Mouse (Mus musculus): ENCODE results near the gene Vax2. TPM values are rescaled to one million over a fixed set of nuclear protein-coding genes. Genes with fewer than 3 reads are reported as not detected.

Vax2 gene
- polyA plus RNA-seq, 1 experiment from 2014 or later = not detected

GRCm38 (mm10) chr6:83701001-83701400 is 10.1 kb upstream of the Vax2 start:
- Histone ChIP-seq H3K4me1 (replicated peaks) (peaks cover 6% of the 10 kb centered on the region; the same call in 1 of the 2 replicates), H3K4me2 (replicated peaks) (no peak overlapping the region), H3K9me3 (no peaks in the 10 kb centered on the region), H3K27me3 (replicated peaks) (peaks cover 89% of the 10 kb centered on the region), H3K27ac (no peak overlapping the region), H3K4me3 (replicated peaks) (no peak overlapping the region), H3K9ac (no peak overlapping the region), H3K36me3 (no peaks in the 10 kb centered on the region)
- ATAC-seq = no peak
- WGBS = under 1% methylated on average over 11 of the region's 11 CpGs

GRCm38 (mm10) chr6:83702146-83702999 is 8.7 kb upstream of the Vax2 start:
- no peaks in the 10 kb centered on the region for H3K36me3 ChIP-seq
- H3K4me2 ChIP-seq (replicated peaks) = 0 out of 2 replicates have a peak overlapping the region, but pooled peaks have one; percentile 25
- H3K4me3 ChIP-seq (replicated peaks) = no peak overlapping the region; the same call in 1 of the 2 replicates
- no peak overlapping the region for H3K27ac ChIP-seq
- 0 out of 2 replicates have a peak, but pooled peaks have one; percentile 23 for ATAC-seq
- H3K9me3 ChIP-seq = no peaks in the 10 kb centered on the region
- H3K27me3 ChIP-seq (replicated peaks) = peaks cover 89% of the 10 kb centered on the region
- under 1% methylated on average over 53 of the region's 53 CpGs for WGBS
- no peak overlapping the region for H3K9ac ChIP-seq
- H3K4me1 ChIP-seq (replicated peaks) = peaks cover 6% of the 10 kb centered on the region; the same call in 1 of the 2 replicates

GRCm38 (mm10) chr6:83703000-83703721 is 7.9 kb upstream of the Vax2 start:
- no peak overlapping the region for H3K9ac ChIP-seq
- no peaks in the 10 kb centered on the region for H3K36me3 ChIP-seq
- H3K4me2 ChIP-seq (replicated peaks) = no peak overlapping the region
- H3K27me3 ChIP-seq (replicated peaks) = peaks cover 89% of the 10 kb centered on the region
- 1% methylated on average over 27 of the region's 27 CpGs for WGBS
- H3K9me3 ChIP-seq = no peaks in the 10 kb centered on the region
- peaks cover 6% of the 10 kb centered on the region; the same call in 1 of the 2 replicates for H3K4me1 ChIP-seq (replicated peaks)
- no peak overlapping the region for H3K27ac ChIP-seq
- H3K4me3 ChIP-seq (replicated peaks) = no peak overlapping the region
- no peak for ATAC-seq

GRCm38 (mm10) chr6:83703722-83704078 is 7.4 kb upstream of the Vax2 start:
- Histone ChIP-seq H3K27me3 (replicated peaks) (peaks cover 89% of the 10 kb centered on the region), H3K9me3 (no peaks in the 10 kb centered on the region), H3K9ac (no peak overlapping the region), H3K27ac (no peak overlapping the region), H3K4me3 (replicated peaks) (no peak overlapping the region), H3K4me2 (replicated peaks) (no peak overlapping the region), H3K36me3 (no peaks in the 10 kb centered on the region), H3K4me1 (replicated peaks) (peaks cover 6% of the 10 kb centered on the region; the same call in 1 of the 2 replicates)
- WGBS = 3% methylated on average over 10 of the region's 10 CpGs
- ATAC-seq = no peak

GRCm38 (mm10) chr6:83704294-83704693 is 6.8 kb upstream of the Vax2 start:
- WGBS = 9% methylated on average over 1 of the region's 1 CpGs
- Histone ChIP-seq H3K4me3 (replicated peaks) (no peak overlapping the region), H3K4me1 (replicated peaks) (peaks cover 6% of the 10 kb centered on the region; the same call in 1 of the 2 replicates), H3K9me3 (no peaks in the 10 kb centered on the region), H3K27me3 (replicated peaks) (peaks cover 89% of the 10 kb centered on the region), H3K9ac (no peak overlapping the region), H3K36me3 (no peaks in the 10 kb centered on the region), H3K27ac (no peak overlapping the region), H3K4me2 (replicated peaks) (no peak overlapping the region)
- no peak for ATAC-seq

GRCm38 (mm10) chr6:83704701-83705100 is 6.4 kb upstream of the Vax2 start:
- WGBS = 24% methylated on average over 5 of the region's 5 CpGs
- H3K27me3 ChIP-seq (replicated peaks) = peaks cover 89% of the 10 kb centered on the region
- no peaks in the 10 kb centered on the region for H3K9me3 ChIP-seq
- H3K4me2 ChIP-seq (replicated peaks) = no peak overlapping the region
- no peak for ATAC-seq
- no peak overlapping the region for H3K4me3 ChIP-seq (replicated peaks)
- no peak overlapping the region for H3K9ac ChIP-seq
- peaks cover 6% of the 10 kb centered on the region; the same call in 1 of the 2 replicates for H3K4me1 ChIP-seq (replicated peaks)
- H3K36me3 ChIP-seq = no peaks in the 10 kb centered on the region
- no peak overlapping the region for H3K27ac ChIP-seq

- H3K27ac ChIP-seq = no peak overlapping the region
- no peaks in the 10 kb centered on the region for H3K9me3 ChIP-seq
- H3K36me3 ChIP-seq = no peaks in the 10 kb centered on the region
- ATAC-seq = no peak
- H3K4me2 ChIP-seq (replicated peaks) = no peak overlapping the region
- H3K9ac ChIP-seq = no peak overlapping the region
- peaks cover 20% of the 10 kb centered on the region for H3K4me1 ChIP-seq (replicated peaks)
- 4% methylated on average over 6 of the region's 6 CpGs for whole genome bisulfite sequencing
- no peak overlapping the region for H3K4me3 ChIP-seq (replicated peaks)
- H3K27me3 ChIP-seq (replicated peaks) = peaks cover 99% of the 10 kb centered on the region
Measured at GRCm38 (mm10) chr6:83707738-83708510, 3.1 kb upstream of the Vax2 start.

- no peak overlapping the region for H3K27ac ChIP-seq
- no peak overlapping the region for H3K9ac ChIP-seq
- 2% methylated on average over 31 of the region's 32 CpGs for WGBS
- no peaks in the 10 kb centered on the region for H3K9me3 ChIP-seq
- peaks cover 27% of the 10 kb centered on the region for H3K4me1 ChIP-seq (replicated peaks)
- peak overlapping the region; percentile 42 for H3K4me3 ChIP-seq (replicated peaks)
- ATAC-seq = peak; percentile 84
- peaks cover 98% of the 10 kb centered on the region for H3K27me3 ChIP-seq (replicated peaks)
- no peaks in the 10 kb centered on the region for H3K36me3 ChIP-seq
- H3K4me2 ChIP-seq (replicated peaks) = peak overlapping the region; percentile 85
Measured at GRCm38 (mm10) chr6:83710361-83711066, 550 bp upstream of the Vax2 start.

- WGBS = 3% methylated on average over 44 of the region's 45 CpGs
Measured at GRCm38 (mm10) chr6:83711725-83712475, 836 bp downstream of the Vax2 start.

GRCm38 (mm10) chr6:83713271-83714136 is 2.4 kb downstream of the Vax2 start:
- H3K27me3 ChIP-seq (replicated peaks) = peaks cover 95% of the 10 kb centered on the region
- peaks cover 29% of the 10 kb centered on the region for H3K4me1 ChIP-seq (replicated peaks)
- H3K9ac ChIP-seq = no peak overlapping the region
- 4% methylated on average over 12 of the region's 12 CpGs for WGBS
- H3K4me2 ChIP-seq (replicated peaks) = no peak overlapping the region
- no peak for ATAC-seq
- no peak overlapping the region for H3K4me3 ChIP-seq (replicated peaks)
- no peak overlapping the region for H3K27ac ChIP-seq
- H3K9me3 ChIP-seq = no peaks in the 10 kb centered on the region
- H3K36me3 ChIP-seq = no peaks in the 10 kb centered on the region

More at GRCm38 (mm10) chr6:83711725-83712475, 836 bp downstream of the Vax2 start:
- Histone ChIP-seq H3K27me3 (replicated peaks) (peaks cover 95% of the 10 kb centered on the region), H3K9ac (no peak overlapping the region), H3K4me3 (replicated peaks) (peak overlapping the region; percentile 42), H3K36me3 (no peaks in the 10 kb centered on the region), H3K4me1 (replicated peaks) (peaks cover 29% of the 10 kb centered on the region), H3K27ac (no peak overlapping the region), H3K9me3 (no peaks in the 10 kb centered on the region), H3K4me2 (replicated peaks) (peak overlapping the region; percentile 85)
- ATAC-seq = no peak

Data from intestine, embryonic 15.5 days (tissue).